Mouse (Mus musculus) C2C12 (cell line): Measurements from ENCODE around the gene Olfr297.

Experiments used
- CTCF ChIP-seq: IDR thresholded peaks from one replicate; pipeline ENCODE4 v1.5.1; 2011; ENCODE audit not compliant: control insufficient read depth, insufficient read depth, insufficient read length
- FOSL1 ChIP-seq: IDR thresholded peaks from one replicate; pipeline ENCODE4 v1.8.0; 2011; ENCODE audit warnings: mild to moderate bottlenecking, low read length; ENCODE audit not compliant: poor library complexity, insufficient read depth, severe bottlenecking
- MYOD1 ChIP-seq: IDR thresholded peaks from one replicate; pipeline ENCODE4 v1.6.1; 2011; ENCODE audit warnings: low read depth; ENCODE audit not compliant: control insufficient read depth, insufficient read length

GRCm38 (mm10) chr7:86492384-86492783 lies 27.4 kb upstream of the Olfr297 start, which contains the start of gene Olfr298:
- TF ChIP-seq CTCF (no peak), MYOD1 (no peak), FOSL1 (no peak)
